Mouse (Mus musculus) bone marrow, adult 2 months (tissue): Measurements from ENCODE around the gene Rab26.

Experiments
- CTCF ChIP-seq: fragments of 200-500 bp; IDR thresholded peaks from 2 replicates; pipeline ENCODE4 v1.5.1; 2011; ENCODE audit warnings: low read length, control low read depth; ENCODE audit not compliant: control insufficient read depth, insufficient read depth
- POLR2A ChIP-seq: fragments of 200-500 bp; IDR thresholded peaks from 2 replicates; pipeline ENCODE4 v1.6.1; 2011; ENCODE audit warnings: low read depth, mild to moderate bottlenecking, control low read depth, low read length, borderline replicate concordance; ENCODE audit not compliant: control insufficient read depth

- TF ChIP-seq POLR2A = no peak
- TF ChIP-seq CTCF = no peak
Measured at GRCm38 (mm10) chr17:24506332-24507070, 27.5 kb downstream of the Rab26 start.
